Mouse (Mus musculus) frontal cortex, postnatal 36 days (tissue): ENCODE measurements at regions not wholly inside any gene's neighbourhood (a gene's known extent, or its start where the extent isn't known, plus 50 kb on each side); places are given as distances from the start of the nearest gene placed in this dataset.

Experiments used
- DNase-seq, 2 experiments: peaks; one replicate each; pipeline ENCODE4 v3.0.0; 2022; ENCODE audit warnings: low spot score in 2 of 2

DNA sequence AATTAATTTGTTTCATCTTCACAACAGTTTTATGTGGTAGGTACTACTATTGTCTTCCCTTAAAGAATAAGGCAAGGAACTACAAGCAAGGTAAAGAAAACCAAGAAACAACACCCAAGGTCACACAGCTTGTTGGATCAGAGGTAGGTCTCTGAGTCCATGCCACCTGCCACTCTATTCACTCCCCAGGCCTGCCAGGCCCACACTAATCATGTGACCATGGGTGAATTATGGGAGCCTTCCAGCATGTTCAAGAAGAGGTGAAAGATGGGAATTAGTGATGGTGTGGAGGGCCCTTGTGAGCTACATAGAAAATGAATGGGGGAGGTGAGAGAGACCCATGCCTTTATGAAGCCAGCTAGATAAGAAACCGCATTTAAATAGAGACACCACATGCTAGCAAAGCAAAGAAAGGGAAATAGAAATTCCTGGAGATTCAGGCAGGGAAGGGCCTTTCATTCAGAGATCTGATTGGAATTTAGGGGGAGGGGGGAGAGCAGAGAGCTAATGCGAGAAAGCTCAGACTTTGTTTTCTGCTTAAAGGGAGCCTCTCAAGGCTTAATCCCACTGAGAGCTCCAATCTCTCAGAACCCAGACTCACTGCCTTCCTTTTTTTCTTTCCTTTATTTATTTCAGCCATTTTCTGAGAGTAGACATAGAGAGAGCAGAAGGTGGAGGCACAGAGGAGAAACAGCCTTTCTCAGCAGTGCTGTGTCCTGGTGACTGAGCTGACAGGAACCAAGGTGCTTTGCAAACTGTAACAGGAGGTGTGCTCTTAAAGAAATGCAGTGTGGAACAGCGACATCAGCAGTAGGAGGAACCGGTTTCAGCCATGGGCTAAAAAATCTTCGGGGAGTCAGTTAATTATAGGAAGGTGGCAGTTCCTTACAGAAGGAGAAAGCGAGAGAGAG, 160.0 kb downstream of the Spata19 start:
- no peak for DNase-seq

DNA sequence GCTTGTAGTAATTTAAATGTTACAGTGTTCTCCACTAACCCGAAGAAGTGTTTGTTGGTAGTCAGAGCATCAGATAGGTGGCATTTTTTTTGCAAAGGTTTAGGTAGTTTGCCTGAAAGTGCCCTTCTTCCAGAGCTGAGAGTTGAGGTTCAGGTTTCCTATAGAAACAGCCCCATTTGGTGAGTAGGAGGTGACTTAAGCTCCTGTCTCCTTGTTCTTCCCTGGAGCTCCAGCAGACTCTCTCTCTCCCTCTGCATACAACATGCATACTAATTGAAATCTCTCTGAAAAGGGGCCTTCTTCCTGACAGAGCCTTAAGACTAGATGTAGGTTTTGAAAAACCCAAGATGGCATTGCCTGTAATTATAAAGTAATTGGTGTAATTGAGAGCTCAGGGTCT, 161.3 kb downstream of the Spata19 start:
- DNase-seq = no peak

DNA sequence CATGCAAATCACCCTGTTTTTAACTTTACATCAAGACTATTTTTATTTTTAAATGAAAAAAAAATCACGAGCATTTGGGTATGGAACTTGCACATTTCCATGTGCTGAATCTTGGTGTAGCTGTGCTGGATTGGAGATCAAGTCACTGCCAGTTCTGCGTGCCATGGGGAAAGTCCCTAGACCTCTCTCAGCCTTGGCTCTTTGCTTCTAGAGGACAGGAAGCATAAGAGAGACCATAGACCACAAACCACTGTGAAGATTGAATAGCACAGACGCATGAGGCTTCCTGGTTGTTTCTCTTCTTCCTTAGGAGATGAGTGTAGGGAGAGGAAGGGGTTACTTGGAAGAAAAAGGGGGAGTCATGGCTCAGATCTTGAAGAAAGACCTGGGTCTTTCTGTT, 161.7 kb downstream of the Spata19 start:
- no peak for DNase-seq

DNA sequence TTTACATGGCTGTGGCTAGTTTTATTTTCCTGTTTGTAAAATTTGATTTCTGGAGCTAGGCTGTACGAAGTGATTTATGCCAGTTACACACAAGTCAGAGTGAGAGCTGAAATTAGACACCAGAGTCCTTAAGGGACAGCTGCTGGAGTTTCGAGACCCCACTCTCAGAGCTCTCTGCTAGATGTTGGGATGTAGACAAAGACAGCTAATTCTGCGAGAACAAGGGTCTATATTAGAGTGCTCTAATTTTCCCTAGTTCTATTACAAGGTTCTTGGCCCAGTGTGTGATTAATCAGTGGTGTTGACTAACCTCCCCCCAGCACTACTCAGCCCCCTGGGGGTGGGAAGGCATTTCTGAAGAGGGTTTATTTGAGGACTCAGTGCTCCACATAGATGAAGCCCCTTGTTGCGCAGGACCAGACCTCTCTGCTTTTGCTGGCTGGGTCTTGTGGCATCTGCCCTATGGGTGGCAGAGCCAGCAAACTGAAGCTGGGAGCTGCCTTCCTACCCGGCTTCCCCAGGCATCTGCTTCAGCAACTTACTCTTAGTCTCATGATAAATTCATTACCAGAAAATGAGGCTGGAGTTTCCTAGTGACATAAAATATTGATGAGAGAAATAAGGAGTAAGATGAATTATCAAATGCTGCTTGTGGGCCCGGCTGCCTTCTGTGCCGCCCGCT, 171.9 kb downstream of the Spata19 start:
- no peak for DNase-seq

DNA sequence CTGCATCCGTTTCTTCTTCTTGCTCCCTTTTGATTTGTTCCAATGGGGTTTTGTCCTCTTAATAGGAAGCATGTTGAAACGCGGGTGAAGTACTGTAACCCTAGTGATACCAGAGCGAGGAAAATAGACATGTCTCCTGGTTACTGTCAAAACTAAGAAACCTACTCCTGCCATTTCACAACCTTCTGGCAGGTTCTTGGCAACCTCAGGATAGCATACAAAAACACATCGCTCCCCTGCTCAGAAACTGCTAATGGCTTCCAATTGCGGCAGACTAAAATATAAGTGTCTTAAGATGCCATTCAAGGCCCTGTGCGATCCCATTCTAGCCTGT, 172.4 kb downstream of the Spata19 start:
- DNase-seq = no peak

DNA sequence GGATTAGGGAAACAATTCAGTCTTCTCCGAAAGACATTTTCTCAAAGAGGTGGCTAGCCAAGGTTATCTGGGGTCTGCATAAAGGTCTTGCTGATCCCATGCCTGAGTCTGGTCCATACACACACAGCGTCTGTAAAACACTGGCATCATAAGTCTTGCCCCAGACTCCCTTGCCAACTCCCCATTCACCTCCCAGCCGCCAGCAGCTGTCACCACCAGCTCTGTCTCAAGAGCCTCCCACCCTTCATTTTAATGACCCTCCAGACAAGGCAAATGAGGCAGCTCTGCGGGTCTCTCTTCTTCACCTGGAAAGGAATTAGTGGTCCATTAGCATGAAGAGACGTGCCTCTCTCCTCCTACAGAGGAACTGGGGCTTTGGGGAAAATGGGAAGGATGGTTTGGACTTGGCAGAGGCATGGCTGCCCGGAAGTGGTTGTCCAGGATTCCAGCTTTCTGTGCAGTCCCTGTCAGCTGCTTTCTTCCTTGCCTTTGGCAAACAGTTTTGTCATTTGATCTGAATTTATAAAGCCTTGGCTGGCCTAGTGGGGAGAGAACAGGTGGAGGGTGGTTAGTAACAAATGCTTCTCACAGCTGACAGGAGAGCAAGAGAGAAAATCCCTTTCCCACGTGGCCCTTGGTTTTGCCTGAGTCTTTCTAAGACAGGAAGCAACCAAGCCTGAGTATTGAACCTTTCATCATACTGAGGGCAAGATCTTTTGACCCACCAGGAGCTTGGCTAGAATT, 173.3 kb upstream of the Opcml start:
- no peak for DNase-seq

DNA sequence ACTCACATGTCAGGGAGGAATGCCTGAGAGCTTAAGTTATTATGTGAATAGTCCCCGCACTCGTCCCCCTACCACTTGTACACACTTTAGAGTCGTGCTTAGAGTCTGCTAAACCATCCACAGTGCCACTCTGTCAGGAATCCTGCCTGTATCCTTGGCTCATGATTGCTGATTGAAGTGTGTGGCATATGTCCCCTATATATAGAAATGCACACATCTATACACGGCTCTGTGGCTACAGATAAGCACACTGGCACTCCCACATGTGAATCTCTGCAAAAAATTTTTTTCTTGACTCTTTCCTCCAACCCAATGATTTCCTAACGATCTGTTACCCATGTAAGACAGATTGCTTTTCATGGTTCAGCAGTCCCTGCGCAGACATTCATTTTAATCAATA, 155.7 kb upstream of the Opcml start:
- DNase-seq = peak in 1 of 2 experiments; percentile 52

DNA sequence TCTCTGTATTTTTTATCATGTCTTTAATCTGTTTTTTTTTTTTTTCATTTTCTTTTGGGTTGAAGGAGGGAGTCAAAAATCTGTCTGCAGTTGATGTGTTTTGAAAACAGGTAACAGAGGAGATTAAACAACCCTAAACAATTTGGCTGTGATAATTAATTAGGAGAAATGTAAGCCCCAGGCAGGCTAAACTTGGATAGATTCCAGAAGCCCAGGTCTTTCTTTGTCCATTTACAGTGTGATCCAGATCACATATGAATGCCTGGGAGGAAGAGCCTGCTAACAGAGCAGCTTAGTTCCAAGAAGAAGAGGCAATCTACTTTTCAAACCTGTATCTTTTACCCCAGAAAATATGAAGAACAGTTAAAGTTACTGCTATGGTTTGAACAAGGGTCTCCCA, 150.0 kb upstream of the Opcml start:
- no peak for DNase-seq

DNA sequence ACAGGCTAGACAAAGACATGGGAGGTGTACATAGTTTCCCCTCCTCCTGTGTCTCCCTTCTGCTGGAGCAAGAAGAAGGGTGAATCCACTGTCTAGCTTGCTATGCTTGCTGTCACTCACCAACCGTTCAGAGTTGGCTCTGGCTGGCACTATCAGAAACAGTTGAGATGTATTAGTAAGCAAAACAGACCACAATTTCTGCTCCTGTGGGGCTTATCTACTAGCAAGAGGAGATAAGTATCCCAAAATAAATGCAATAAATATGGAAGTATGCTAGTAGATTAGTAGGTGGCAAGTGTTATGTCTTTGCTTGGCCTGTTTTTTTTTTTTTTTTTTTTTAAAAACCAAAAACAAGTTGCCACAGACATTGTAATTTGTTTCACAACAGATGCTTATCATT, 147.3 kb upstream of the Opcml start:
- DNase-seq = no peak

DNA sequence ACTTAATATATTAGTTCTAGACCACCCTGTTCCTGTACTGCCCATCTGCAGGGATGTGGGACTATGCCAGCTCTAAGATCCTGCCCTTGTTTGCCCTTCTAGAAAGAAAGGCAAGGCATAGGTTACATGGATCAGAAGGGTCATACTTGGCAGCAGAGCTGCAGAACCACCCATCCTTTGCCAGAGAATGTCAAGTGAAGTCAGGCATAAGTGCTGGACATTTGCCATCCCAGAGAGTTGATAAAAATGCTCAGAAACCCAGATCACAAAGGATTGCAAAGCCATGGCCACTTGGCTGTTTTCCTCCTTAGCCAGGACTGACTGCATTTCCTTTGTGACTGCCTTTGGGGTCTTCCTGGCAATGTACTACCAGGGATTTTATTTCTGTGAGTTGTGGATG, 146.7 kb upstream of the Opcml start:
- DNase-seq = no peak

DNA sequence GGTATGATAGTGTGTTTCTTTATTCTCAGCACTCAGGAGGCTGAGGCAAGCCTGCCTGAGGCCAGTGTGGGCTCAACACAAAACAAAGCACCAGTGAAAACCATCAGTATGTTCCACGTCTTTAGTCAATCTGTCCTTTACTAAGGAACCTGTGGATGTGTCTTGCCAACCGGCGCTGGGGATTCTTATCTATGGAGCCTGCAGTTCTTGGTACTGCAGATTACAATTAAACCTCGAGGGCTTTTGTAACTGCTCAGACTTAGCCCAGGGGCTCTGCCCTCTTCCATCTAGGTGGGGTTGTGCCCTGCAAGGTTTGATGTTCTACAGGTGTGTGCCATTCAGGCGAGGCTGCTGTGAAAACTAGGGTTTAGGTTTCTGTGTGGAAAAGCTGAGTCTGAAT, 145.1 kb upstream of the Opcml start:
- no peak for DNase-seq

DNA sequence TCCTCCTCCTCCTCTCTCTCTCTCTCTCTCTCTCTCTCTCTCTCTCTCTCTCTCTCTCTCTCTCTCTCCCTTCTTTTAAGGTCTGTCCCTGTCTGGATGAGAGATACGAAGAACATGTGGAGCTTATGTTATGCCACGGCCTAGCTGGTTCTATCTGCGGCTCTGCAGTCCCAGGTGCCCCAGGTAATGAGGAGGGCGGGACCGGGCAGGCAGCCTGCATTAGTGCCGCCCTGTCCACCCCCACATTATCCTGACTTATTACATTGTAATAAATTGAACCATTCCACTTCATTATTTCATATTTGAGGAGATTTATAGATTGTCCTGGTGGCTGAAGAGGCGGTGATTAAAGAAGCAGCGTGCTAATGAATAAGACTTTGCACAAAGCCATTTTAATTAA, 144.5 kb upstream of the Opcml start:
- no peak for DNase-seq

DNA sequence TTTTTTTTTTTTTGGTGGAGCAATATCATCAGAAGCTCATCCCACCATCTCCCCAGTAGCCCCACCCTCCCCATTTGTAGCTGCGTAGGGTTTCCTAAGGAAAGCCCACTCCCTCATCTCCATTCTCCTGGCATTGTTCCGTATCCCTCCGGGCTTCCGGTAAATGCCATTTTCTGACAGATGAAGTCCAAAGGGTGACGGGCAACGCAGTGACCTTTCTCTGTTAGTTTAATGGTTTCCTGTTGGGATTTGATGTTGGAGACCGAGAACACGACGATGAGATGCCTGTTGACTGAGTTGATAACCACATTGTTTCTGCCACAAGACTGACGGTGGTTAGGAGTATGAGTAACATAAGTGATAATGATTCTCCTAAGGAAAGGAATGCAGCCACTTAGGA, 143.6 kb upstream of the Opcml start:
- DNase-seq = no peak

DNA sequence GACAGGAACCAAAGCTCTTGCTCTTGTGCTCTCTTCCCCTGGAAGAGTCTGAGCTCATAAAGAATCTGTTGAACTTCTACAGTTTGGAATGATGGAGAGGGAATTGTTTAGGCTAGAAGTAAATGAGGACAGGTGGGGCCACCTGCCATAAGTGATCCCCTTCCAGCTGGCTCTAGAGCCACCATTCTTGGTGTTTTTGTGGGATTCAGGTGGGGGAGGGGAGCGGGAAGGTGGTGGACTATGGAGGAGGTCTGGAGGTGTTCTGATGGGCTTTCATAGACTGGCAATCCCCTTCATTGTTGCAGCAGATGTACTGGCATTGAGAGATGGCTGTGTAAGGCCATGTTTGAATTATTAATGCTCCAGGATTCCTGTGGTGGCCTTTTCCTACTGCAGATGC, 132.6 kb upstream of the Opcml start:
- DNase-seq = no peak

DNA sequence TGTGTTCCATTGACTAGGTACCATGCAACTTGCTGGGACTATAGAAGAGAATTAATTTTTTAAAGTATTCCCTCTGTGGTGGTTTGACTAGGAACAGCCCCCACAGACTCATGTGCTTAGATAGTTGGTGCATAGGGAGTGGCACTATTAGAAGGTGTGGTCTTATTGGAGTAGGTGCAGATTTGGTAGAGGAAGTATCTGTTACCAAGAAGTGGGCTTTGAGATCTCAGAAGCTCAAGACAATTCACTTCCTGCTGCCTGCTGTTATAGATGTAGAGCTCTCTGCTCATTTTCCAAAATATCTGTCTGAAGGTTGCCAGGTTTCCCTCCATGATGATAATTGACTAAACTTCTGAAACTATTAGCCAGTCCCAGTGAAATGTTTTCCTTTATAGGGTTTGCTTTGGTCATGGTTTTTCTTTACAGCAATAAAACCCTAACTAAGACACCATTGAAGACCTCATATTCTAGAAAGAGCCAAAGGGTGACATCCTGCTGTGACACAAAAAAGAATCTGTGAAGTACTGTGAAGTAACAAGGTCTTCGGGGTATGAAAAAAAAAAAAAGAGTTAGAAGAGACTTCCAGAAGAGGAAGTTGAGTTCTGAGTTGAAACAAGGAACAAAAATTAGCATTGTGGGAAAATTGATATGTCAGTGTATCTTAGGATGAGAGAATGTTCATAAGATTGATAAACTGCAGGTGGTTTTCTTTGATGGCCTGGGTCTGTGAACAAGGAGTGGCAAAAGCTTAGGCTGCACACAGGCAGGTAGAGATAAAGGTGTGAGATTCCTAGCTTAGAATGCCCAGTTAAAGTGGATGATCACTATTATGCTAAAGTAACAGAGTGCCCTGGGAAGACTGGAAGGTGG, 128.9 kb upstream of the Opcml start:
- no peak for DNase-seq

DNA sequence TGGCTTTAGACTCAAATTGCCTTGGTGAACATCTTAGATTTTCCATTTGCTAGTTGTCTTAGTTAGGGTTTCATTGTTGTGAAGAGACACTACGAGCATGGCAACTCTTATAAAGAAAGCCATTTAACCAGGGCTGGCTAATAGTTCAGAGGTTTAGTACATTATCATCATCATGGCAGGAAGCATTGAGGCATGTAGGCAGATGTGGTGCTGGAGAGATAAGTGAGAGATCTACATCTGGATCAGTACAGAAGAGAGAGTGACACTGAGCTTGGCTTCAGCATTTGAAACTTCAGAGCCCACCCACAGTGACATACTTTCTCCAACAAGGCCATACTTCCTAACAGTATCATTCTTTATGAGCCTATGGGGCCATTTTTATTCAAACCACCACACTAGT, 127.3 kb upstream of the Opcml start:
- DNase-seq = no peak

DNA sequence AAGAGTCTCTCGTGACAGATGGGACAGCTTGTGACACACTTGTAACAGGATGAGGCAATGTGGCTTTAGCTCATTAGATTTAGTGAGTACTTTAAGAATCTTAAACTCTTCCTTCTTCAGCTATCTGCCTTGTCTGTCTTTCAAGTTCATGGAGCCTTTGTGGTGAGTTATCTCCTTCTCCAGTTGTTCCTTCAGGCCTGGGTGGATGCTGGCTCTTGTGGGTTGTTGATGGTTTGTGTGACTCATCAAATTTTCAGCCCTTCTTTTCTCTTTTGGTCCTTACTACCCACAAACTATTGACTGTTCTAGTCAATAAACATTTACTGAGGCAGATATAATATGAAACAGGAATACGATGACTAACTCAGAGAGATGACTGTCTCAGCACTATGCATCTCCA, 124.9 kb upstream of the Opcml start:
- no peak for DNase-seq

DNA sequence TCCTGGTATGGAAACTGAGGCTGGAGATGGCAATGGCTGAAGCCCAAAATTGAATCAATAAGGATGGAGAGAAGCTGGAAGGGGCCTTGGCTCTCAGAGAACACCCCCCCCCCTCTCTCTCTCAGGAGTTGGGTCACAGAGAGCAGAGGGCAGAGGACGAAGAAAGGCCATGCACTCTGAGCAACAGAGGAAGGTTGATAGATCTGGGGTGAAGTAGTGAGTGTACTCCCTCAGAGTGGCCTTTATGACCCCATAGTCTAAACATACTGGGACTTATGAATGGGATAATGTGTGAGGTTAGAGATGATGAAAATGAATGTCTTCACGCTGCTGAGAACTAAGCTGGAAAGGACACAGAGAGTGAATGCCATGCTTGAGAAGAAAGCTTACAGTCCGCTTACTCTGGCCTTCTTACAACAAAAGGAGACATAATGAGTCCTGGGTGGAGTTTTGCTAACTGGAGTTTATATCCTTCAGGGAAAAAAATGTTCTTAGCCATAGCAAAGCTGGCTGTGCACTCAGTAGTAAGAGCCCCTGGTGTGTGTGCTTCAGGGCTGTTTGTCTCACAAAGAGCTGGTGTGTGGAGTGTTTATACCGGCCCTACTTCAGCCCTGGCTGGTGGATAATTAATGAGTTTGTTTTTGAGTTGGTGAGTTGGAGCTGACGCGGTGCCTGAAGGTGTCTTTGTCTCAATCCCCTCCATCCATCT, 120.4 kb upstream of the Opcml start:
- no peak for DNase-seq

DNA sequence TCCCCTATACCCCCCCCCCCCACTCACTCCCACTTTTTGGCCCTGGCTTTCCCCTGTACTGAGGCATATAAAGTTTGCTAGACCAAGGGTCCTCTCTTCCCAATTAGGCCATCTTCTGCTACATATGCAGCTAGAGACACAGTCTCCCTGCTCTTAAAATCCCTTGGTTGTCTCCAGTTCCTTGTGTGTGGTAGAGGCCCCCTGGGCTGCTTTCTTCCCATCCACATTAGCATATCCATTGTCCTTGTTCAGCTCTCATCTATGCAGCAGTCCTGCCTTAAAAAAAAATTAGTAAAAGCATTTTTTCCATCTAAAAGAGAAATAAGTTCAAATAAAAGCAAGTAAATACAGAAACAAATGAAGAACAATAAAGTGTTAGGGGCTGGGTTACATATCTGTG, 105.2 kb upstream of the Opcml start:
- DNase-seq = no peak

DNA sequence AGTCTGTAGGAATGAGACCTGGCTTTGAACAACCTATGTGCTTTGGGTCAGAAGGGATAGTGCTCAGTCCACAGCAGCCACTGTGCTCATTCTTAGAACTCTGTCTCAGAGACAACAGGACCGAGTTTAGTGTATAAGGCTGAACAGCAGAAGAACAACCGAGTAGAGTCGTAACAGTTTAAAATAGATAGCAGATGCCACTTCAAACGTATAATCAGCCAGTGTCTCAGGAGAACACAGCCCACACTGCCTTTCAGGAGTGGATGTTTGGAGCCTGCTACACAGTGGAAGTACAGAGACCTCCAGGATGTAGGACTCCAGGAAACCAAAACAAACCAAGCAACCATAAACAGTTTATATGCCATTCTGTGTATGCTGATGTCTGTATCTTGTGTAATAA, 99.0 kb upstream of the Opcml start:
- DNase-seq = no peak

DNA sequence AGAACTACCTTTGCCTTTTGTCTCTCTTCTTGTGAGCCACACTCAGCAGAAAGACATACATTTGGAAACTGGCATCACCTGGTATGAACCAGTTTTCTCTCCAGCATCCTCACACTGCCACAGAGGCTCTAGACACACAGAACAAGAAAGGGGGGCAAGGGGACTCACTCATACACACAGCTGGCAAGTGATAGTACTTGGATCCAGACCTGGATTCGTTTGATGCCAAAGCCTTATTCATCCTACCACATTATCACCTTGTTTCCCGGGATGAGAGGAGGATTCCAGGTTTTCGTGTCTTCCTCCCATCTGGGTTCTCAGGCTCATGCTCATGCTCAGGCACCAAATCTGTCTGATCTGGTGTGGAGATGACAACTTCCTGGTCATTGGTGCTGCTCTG, 97.8 kb upstream of the Opcml start:
- DNase-seq = no peak
